Mouse (Mus musculus) hindbrain, embryonic 16.5 days (tissue): ENCODE measurements around the gene Vmn1r220. TPM values are rescaled to one million over a fixed set of nuclear protein-coding genes. Genes with fewer than 3 reads are reported as not detected.
"Not testable (repeated sequence)": the region's sequence is repeated elsewhere in the genome, so short reads cannot be mapped to it uniquely, and the experiment has no call there.

Experiments used
- ATAC-seq: fragments of 200-750 bp; cut with Nextera tagmentation; 2 replicates; pipeline ENCODE4 v1.8.0; 2017; ENCODE audit warnings: moderate TSS enrichment, moderate library complexity
- H3K27ac ChIP-seq: fragments of 300-500 bp; sonication (generic); 2 replicates; pipeline ENCODE4 v1.5.1; 2014; ENCODE audit warnings: low read depth, mild to moderate bottlenecking, control low read depth, low read length, moderate library complexity
- H3K27me3 ChIP-seq: fragments of 300-500 bp; sonication (generic); replicated peaks from 2 replicates; pipeline ENCODE4 v1.6.1; 2014; ENCODE audit warnings: low read length; ENCODE audit not compliant: control insufficient read depth, insufficient read depth
- H3K36me3 ChIP-seq: fragments of 300-500 bp; sonication (generic); 2 replicates; pipeline ENCODE4 v1.6.1; 2014; ENCODE audit warnings: mild to moderate bottlenecking, low read length, moderate library complexity, mixed read lengths; ENCODE audit not compliant: control insufficient read depth, insufficient read depth
- H3K4me1 ChIP-seq: fragments of 300-500 bp; sonication (generic); 2 replicates; pipeline ENCODE4 v1.6.1; 2014; ENCODE audit warnings: low read depth, low read length; ENCODE audit not compliant: control insufficient read depth, insufficient read depth
- H3K4me2 ChIP-seq: fragments of 300-500 bp; sonication (generic); 2 replicates; pipeline ENCODE4 v1.6.1; 2014; ENCODE audit warnings: mild to moderate bottlenecking, low read length, control low read depth, moderate library complexity
- H3K4me3 ChIP-seq: fragments of 300-500 bp; sonication (generic); 2 replicates; pipeline ENCODE4 v1.5.1; 2014; ENCODE audit warnings: mild to moderate bottlenecking, low read length, control low read depth, moderate library complexity
- H3K9ac ChIP-seq: fragments of 300-500 bp; sonication (generic); 2 replicates; pipeline ENCODE4 v1.6.1; 2014; ENCODE audit warnings: low read depth, mild to moderate bottlenecking, control low read depth, low read length, moderate library complexity
- H3K9me3 ChIP-seq: fragments of 300-500 bp; sonication (generic); 2 replicates; pipeline ENCODE4 v1.6.1; 2014; ENCODE audit warnings: mild to moderate bottlenecking, low read length, moderate library complexity; ENCODE audit not compliant: control insufficient read depth
- WGBS: fragments of 180-500 bp; shearing (Covaris S2); extraction: QIAGEN DNeasy Blood & Tissue Kit; methylation state at CpG from one replicate; pipeline ENCODE4 v1.1.7; 2014; 5-methylcytosine and 5-hydroxymethylcytosine counted together
- polyA plus RNA-seq: library from polyadenylated mRNA; unstranded; fragments of >200 nt; fragmentation: Nextera tagmentation; extraction: Ambion mirVana; gene quantifications from 2 replicates; pipeline ENCODE4 v1.2.1, GENCODE M21; 2015

Gene Vmn1r220
- not detected in 2 replicates for polyA plus RNA-seq

GRCm38 (mm10) chr13:23187875-23188274, at the start of gene Vmn1r220:
Gene Vmn1r220 (minus strand): TSS chr13:23187975.
- no peaks in the 10 kb centered on the region for H3K27me3 ChIP-seq
- H3K27ac ChIP-seq: no peak within 1 kb of the TSS
- H3K9me3 ChIP-seq: no peaks in the 10 kb centered on the region
- H3K36me3 ChIP-seq: no peaks in the 10 kb centered on the region
- no peak within 1 kb of the TSS for H3K9ac ChIP-seq
- no peak within 1 kb of the TSS for H3K4me2 ChIP-seq
- H3K4me3 ChIP-seq: no peak within 1 kb of the TSS
- 80% methylated on average over 2 of the region's 2 CpGs for WGBS
- H3K4me1 ChIP-seq: no peaks in the 10 kb centered on the region
- ATAC-seq: no peak

- not testable (repeated sequence) for H3K9ac ChIP-seq, H3K9me3 ChIP-seq, H3K36me3 ChIP-seq, H3K4me3 ChIP-seq, H3K4me2 ChIP-seq, ATAC-seq, H3K27ac ChIP-seq, H3K4me1 ChIP-seq, H3K27me3 ChIP-seq
Measured at GRCm38 (mm10) chr13:23235847-23236246, 48.1 kb upstream of the Vmn1r220 start, which contains the start of gene Vmn1r222. Gene Vmn1r222 (minus strand): TSS chr13:23235947.

DNA sequence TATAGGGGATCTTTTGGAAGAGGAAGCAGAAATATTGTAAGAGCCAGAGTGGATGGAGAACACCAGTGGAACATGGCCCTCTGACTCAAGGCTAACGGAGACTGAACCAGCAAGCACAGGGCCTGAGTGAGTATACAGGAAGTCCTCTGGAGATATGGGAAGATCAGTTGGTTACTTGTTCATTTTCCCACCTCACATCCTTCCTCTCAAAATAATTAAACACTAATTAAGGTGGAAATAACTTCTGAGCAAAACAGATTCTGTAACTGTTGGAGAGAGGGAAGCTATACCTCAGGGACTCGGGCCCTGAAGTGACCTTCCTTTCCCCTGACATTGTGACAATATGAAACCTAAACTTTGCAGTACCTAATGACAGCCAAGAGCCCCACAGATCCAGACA, 26.1 kb upstream of the Vmn1r220 start, which contains the start of gene Vmn1r221:
Gene Vmn1r221 (plus strand): TSS at position 301 of the 400 bp plus-strand sequence.
- H3K9ac ChIP-seq, ATAC-seq, H3K4me2 ChIP-seq, H3K27ac ChIP-seq, H3K36me3 ChIP-seq, H3K4me3 ChIP-seq, H3K27me3 ChIP-seq, H3K4me1 ChIP-seq, H3K9me3 ChIP-seq: not testable (repeated sequence)
- 93% methylated on average over 2 of the region's 2 CpGs for WGBS

- H3K4me1 ChIP-seq, H3K9ac ChIP-seq, H3K27me3 ChIP-seq, H3K4me3 ChIP-seq, H3K9me3 ChIP-seq, ATAC-seq, H3K4me2 ChIP-seq, H3K36me3 ChIP-seq, H3K27ac ChIP-seq: not testable (repeated sequence)
- WGBS: 85% methylated on average over 1 of the region's 1 CpGs
Measured at GRCm38 (mm10) chr13:23203885-23204284, 16.1 kb upstream of the Vmn1r220 start.

DNA sequence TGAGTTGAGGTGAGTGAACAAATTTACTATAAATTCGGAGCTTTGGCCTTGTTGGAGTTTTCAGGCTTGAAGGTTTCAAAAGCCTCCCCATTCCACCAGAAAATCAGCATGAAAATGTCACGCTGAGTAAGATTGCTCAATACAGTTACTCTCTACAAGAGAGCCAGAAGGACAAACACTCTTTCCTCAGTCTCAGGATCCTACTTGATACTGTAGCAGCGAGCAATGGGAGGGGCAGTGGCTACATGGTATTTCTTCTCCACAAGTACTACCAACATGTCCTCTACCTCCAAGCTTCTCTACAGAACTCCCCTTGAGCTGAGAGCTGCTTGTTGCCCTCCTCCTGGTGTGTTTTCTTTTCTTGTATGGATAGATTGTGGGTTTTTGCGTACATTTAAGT, 21.3 kb downstream of the Vmn1r220 start:
- WGBS: 82% methylated on average over 4 of the region's 4 CpGs
- not testable (repeated sequence) for H3K27ac ChIP-seq, H3K36me3 ChIP-seq, H3K4me3 ChIP-seq, ATAC-seq, H3K9ac ChIP-seq, H3K9me3 ChIP-seq, H3K4me1 ChIP-seq, H3K4me2 ChIP-seq, H3K27me3 ChIP-seq

DNA sequence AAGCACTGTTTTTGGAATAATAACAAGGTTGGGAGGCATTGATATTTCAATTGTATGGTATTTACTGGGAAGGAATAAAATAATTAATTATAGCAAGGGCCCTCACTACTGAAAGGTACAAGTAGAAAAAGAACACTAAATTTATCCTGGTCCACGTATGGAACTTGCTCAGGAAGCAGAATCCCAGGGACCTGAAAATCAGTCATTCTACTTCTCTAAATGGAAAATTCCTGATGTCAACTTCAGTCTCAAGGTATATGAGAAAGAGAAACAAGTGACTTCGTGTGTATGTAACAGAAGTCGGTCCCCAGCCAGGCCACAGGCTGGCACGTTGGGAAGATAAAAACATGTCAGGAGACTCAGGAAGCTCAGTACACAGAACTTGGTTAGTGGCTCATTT, 28.8 kb downstream of the Vmn1r220 start, which contains the start of gene Vmn1r219:
Gene Vmn1r219 (plus strand): TSS at position 301 of the 400 bp plus-strand sequence.
- no peak for ATAC-seq
- no peak within 1 kb of the TSS for H3K4me3 ChIP-seq
- no peaks in the 10 kb centered on the region for H3K9me3 ChIP-seq
- H3K27ac ChIP-seq: no peak within 1 kb of the TSS
- no peak within 1 kb of the TSS for H3K9ac ChIP-seq
- H3K36me3 ChIP-seq: no peaks in the 10 kb centered on the region
- 90% methylated on average over 4 of the region's 4 CpGs for WGBS
- no peaks in the 10 kb centered on the region for H3K4me1 ChIP-seq
- H3K4me2 ChIP-seq: no peak within 1 kb of the TSS
- H3K27me3 ChIP-seq: no peaks in the 10 kb centered on the region

- H3K9me3 ChIP-seq: no peaks in the 10 kb centered on the region
- ATAC-seq: no peak
Measured at GRCm38 (mm10) chr13:23157848-23158247, 29.9 kb downstream of the Vmn1r220 start.

DNA sequence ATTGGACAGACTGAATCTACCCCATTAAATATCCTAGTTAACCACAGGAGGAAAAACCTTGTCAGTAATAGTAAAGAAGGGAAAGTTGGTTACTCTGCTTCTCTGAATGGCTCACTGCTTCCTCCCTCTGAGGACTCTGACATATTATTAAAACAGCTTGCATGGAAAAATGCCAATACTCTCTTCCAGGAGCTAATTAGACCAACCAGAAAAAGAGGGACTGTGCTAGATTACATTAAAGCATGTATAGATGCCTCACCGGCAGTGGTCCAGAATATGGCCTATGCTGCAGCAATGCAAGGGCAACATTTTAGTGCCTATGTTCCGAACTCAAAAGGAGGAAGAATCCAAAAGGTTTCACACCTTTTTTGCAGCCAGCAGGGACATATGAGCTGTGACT, 48.9 kb downstream of the Vmn1r220 start:
- no peaks in the 10 kb centered on the region for H3K4me1 ChIP-seq
- no peak overlapping the region for H3K4me3 ChIP-seq
- H3K9me3 ChIP-seq: no peaks in the 10 kb centered on the region
- H3K9ac ChIP-seq: no peak overlapping the region
- H3K27me3 ChIP-seq: no peaks in the 10 kb centered on the region
- no peak overlapping the region for H3K27ac ChIP-seq
- no peaks in the 10 kb centered on the region for H3K36me3 ChIP-seq
- H3K4me2 ChIP-seq: no peak overlapping the region
- 82% methylated on average over 2 of the region's 2 CpGs for WGBS
- ATAC-seq: no peak

More at GRCm38 (mm10) chr13:23157848-23158247, 29.9 kb downstream of the Vmn1r220 start:
- Histone ChIP-seq H3K27ac (no peak overlapping the region), H3K36me3 (no peaks in the 10 kb centered on the region), H3K4me2 (no peak overlapping the region), H3K9ac (no peak overlapping the region), H3K4me3 (no peak overlapping the region), H3K27me3 (no peaks in the 10 kb centered on the region), H3K4me1 (no peaks in the 10 kb centered on the region)
- WGBS: 58% methylated on average over 3 of the region's 3 CpGs

GRCm38 (mm10) chr13:23133501-23133900, 54.3 kb downstream of the Vmn1r220 start:
- Histone ChIP-seq H3K4me1 (no peaks in the 10 kb centered on the region), H3K4me3 (no peak overlapping the region), H3K36me3 (no peaks in the 10 kb centered on the region), H3K27me3 (no peaks in the 10 kb centered on the region), H3K4me2 (no peak overlapping the region), H3K9ac (no peak overlapping the region), H3K27ac (no peak overlapping the region), H3K9me3 (no peaks in the 10 kb centered on the region)
- peak; percentile 69; the same call in 1 of the 2 replicates for ATAC-seq
- WGBS: 62% methylated on average over 1 of the region's 1 CpGs

DNA sequence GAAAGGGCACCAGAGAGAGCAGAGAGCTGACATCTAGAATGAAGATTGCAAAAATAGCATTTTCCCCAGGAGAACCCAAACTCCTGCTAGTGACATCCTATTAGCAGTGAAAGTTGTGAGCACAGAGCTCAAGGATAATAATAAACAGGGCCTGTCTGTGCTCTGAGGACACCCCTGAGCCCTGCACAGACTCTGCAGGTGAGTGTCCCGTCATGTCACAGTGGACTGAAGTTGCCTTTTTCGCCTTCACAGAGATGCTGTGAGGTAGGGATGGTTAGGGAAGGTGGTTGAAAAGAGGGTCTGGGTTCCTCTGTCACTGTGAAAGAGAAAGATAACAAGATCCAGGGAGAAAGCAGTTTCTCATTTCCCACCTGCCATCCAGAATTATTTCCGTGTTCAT, 54.7 kb downstream of the Vmn1r220 start, which contains the start of gene Vmn1r218:
Gene Vmn1r218 (plus strand): TSS at position 57 of the 400 bp plus-strand sequence.
- no peak within 1 kb of the TSS for H3K27ac ChIP-seq
- no peak within 1 kb of the TSS for H3K4me3 ChIP-seq
- no peak within 1 kb of the TSS for H3K4me2 ChIP-seq
- ATAC-seq: peak; percentile 50; the same call in 1 of the 2 replicates
- no peaks in the 10 kb centered on the region for H3K27me3 ChIP-seq
- H3K4me1 ChIP-seq: no peaks in the 10 kb centered on the region
- no peaks in the 10 kb centered on the region for H3K36me3 ChIP-seq
- no peaks in the 10 kb centered on the region for H3K9me3 ChIP-seq
- H3K9ac ChIP-seq: no peak within 1 kb of the TSS
- 81% methylated on average over 3 of the region's 3 CpGs for WGBS
